Mouse (Mus musculus) c-Kit-positive CD71-positive TER-119-negative erythroid progenitor cells, embryonic 14.5 days (primary cell): ENCODE results near the gene Rpl18a.

ENCODE experiments used
- DNase-seq: peaks from one replicate; pipeline ENCODE4 v3.0.0-alpha.2; 2013; ENCODE audit warnings: low read depth

Gene Rpl18a

GRCm38 (mm10) chr8:70880126-70880525 lies 17.1 kb downstream of the Rpl18a start:
- DNase-seq: no peak

- DNase-seq: no peak
Observed at GRCm38 (mm10) chr8:70879500-70879899, 17.7 kb downstream of the Rpl18a start.

DNA sequence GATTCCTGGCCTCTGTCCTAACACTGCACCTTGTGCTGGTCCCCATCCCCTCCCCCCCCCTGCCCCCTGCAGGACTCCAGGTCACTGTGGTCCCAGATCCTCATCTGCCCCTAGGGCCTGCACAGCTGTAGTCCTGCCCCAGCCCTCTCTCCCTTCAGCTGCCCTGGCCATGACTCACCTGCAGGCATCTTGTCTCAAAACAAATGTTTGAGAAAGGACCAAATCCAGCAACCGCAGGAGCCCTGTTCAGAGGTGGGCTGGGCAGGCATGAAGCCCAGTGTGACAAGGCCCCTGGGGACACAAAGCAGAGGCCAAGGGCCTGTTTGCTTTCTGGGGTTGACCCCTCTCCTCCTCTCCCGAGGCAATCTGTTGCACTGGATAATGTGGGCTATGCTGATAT lies 19.0 kb downstream of the Rpl18a start:
- DNase-seq: no peak

DNA sequence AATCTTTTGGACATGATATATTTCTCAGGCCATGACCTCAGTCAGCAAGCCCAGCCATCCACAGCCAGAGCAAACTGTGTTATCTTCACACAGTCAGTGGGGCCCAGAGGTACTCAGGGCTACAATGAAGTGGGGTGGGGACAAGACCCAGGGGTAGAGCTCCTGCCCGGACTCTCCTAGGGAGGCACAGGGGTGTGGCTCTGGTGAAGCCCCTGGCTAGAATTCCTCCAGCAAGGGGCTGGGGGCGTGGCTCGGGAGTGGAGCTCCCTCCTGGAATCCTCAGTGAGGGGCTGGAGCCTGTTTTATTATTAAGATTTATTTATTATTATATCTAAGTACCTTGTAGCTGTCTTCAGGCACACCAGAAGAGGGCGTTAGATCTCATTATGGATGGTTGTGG lies 20.8 kb downstream of the Rpl18a start:
- no peak for DNase-seq

GRCm38 (mm10) chr8:70874441-70874840 lies 22.8 kb downstream of the Rpl18a start:
- DNase-seq: no peak

- peak; percentile 91 for DNase-seq
Observed at GRCm38 (mm10) chr8:70873364-70873985, 23.7 kb downstream of the Rpl18a start, which contains the start of gene Ccdc124. Gene Ccdc124 (minus strand): TSS chr8:70873935.

GRCm38 (mm10) chr8:70872643-70873363 lies 24.4 kb downstream of the Rpl18a start:
- no peak for DNase-seq

DNA sequence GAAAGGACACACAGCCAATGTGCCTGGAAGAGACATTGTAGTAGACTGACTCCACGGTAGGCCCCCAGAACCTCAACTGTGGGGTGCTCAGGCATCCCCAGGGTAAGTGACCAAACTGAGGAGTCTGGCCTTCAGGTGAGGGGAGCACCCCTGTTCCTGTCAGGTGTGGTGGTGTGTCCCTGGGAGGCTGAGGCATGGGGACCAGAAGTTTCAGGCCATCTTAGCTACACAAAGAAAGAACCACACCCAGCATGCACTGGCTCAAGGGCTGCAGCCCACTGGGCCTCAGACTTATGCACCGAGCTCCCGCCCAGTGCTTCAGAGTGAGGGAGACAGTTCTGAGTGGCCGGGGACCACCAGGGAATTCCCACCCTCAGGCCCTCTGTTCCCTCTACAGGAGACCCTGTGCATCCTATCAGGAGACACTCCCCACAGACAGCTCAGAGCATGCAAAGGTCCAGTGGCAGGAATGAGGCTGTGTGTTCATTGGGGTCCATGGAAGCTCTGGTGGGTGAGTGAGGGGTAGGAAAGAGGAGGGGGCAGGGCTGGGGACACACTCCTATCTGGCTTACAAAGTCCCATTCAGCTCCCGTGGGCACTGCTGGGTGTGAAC lies 25.9 kb downstream of the Rpl18a start:
- DNase-seq: no peak

- no peak for DNase-seq
Observed at GRCm38 (mm10) chr8:70869601-70870041, 27.6 kb downstream of the Rpl18a start.

GRCm38 (mm10) chr8:70869199-70869571 lies 28.0 kb downstream of the Rpl18a start:
- DNase-seq: no peak

DNA sequence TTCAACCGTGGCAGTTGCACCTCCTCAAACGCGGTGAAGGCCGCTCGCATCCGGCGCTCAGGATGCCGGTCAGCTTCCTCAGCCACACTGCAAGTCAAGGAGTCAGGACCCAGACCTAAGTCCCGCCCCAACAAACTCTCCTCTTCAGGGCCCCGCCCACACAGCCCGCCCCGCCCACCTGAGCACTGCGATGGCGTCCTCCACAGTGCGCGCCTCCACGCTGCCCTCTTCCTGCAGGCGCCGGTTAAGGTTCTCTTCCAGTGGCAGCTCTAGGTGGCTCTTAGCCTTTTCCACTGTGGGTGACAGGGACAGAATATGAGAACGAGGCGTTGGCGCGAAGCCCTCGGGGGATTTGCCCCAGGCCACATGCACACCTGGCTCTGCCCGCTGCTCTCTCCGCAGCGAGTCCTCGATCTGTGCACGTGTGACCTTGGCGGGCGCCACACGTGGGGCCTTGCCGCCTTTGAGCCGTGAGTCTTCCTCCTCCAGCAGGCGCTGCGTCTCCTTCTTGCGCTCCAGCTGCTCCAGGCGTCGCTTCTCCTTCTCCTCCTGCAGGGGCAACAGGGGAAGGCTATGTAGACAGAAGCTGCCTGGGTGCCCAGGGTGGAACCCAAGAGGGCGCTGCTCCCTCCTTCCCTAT lies 28.5 kb downstream of the Rpl18a start:
- no peak for DNase-seq

- DNase-seq: no peak
Observed at GRCm38 (mm10) chr8:70866566-70866965, 30.6 kb downstream of the Rpl18a start.

GRCm38 (mm10) chr8:70866001-70866520 lies 31.2 kb downstream of the Rpl18a start:
- no peak for DNase-seq

DNA sequence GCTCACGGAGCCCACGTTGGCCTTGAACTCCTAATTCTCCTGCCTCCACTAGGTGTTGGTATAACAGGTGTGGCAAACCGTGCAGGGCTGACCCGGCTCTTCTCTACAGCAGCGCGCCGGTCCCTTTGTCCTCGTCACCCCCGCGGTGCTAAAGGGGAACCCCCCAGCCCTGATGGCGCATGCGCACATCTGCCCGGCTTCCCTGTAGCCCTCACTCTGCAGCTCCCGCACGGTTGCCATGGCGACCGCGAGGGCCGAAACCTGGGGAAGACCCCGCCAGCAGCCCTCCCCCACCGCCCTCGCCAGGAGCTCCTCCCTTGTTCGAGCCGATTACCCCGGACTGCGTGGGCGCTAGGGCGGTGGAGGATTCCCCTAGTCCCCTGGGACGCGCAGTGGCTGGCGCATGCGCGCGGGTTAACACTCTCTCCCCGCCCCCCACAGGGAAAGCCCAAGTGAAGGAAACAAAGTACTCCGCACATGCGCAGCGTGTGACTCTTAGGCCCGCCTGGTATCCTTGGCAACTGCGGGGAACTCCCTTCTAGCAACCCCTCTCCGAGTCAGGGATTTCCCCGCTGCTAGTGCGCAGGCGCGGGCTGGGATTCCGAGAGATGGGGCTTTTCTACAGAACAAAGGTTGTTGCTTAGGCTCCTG lies 31.7 kb downstream of the Rpl18a start:
- DNase-seq: peak; percentile 100

DNA sequence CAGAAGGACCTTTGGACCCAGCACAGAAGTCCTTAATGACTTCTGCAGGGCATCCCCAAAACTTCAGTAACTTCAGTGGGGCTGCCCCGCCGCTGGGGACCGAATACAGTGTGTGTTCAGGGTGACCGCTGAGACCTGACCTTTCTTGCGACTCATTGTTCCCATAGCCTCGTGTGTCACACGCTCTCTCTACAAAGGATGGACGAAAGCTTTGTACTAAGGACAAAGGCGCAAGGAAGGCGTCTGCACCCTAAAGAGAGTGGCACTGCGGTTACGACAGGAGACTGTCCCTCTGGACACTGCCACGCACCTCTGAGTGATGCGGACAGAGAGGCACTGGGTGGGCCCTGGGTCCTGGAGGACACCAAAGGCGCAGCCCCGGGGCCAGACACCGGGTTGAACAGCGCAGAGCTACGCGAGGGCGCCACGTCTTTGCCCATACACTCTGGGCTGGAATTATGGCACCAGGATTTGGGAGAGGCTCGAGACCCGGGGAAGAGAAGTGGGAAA lies 32.4 kb downstream of the Rpl18a start:
- no peak for DNase-seq

DNA sequence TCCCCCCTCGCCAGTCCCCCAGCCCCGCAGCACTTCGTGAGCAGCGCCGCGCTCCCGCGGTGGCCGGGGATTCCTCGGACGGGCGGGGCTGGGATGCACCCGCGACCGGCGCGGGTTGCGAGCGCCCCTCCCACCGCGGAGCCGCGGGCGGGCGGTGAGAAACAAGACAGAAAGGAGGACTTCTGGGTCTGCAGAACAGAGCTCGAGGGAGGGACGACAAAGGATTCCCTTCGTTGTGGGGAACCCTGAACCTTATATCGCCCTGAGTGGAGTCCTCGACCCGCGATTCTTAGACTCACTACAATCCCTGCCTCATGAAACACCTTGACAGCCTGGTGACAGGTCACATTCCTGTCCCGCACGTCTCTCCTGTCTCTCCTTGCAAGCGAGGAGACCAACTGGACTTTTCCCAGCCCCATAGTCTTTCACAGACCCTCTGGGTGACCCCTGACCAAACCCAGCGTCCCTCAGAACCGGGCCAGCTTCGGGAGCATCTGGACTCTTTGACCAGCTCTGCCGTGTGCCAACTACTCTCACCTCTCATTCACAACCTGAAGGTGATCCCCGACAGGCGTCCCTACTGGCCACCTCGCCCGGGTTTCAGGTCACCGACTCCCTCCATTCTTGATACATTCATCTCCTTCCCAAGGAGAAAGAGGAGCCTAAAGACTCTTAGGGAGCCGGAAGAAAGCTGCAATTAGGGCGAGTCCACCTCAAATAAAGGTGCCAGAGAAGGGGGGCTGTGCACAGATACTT lies 33.1 kb downstream of the Rpl18a start:
- DNase-seq: no peak

DNA sequence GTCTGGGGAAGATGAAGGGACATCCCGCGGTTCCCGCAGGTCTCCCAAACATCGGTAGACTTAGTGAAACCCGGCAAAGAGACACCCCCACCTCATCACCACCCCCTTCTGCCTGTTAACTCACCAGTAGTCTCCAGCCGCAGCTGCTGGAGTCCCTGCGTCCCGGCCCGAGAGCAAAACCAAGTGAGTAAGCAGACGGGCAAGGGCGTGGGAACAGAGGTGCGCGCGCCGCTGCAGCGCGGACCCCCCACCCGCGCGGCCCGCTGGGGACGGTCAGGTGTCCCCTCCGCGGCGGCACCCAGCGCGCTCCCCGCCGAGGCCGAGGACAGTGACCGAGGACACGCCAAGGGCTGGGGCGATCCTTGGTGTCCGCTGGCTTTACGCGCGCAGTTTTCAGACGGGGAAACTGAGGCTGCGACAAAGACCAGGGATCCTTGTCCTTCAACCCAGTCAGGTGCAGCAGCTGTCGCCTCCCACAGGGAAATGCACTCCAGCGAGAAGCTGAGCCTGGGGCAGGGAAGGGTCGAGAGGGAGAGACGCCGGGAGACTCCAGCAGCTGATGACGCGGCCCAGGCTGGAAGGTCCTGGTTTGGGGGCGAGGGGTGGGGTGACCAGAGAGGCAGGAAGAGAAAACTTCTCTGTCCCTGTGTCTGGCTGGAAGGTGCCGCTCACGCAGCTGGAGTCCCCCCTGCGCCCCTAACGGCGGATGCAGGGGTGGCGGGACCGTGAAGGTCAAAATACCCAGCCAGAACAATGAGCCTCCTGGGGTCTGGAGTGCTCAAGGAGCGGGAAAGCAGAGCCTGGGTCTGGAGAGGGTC lies 34.2 kb downstream of the Rpl18a start, which contains the start of gene Kcnn1:
TSS of gene Kcnn1 (minus strand) at position 435 of the 818 bp plus-strand sequence.
- DNase-seq: no peak

GRCm38 (mm10) chr8:70857516-70857915 lies 39.7 kb downstream of the Rpl18a start:
- no peak for DNase-seq

DNA sequence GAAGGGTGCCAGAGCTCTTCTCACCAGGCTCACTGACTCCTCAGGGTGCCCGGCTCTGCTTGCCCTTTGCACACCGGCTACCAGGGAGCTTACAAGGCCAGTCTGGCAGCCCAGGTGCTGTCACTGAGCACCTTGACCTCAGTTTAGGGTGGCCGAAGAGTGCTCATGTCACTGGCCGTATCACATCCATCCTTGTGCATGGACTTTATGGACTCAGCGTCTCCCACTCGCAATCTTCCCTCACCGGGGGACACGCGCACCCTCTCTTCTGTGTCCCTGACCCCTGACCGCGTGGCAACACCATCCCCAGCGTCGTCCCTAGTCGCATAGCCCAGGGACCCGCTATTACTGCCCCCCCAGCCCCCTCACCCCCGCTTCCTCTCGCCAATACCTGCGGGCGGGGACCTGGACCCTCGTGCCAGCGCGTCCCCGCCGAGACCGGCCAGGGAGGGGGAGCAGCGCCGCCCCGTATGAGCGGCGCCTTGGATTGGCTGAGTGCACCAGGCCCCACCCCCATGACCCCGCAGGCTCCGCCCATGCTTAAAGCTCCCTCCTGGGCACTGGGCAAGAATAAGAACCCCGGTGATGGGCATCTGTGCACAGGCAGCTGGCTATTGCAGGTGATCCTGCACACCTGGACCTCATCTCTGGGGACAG lies 40.5 kb downstream of the Rpl18a start:
- DNase-seq: no peak

DNA sequence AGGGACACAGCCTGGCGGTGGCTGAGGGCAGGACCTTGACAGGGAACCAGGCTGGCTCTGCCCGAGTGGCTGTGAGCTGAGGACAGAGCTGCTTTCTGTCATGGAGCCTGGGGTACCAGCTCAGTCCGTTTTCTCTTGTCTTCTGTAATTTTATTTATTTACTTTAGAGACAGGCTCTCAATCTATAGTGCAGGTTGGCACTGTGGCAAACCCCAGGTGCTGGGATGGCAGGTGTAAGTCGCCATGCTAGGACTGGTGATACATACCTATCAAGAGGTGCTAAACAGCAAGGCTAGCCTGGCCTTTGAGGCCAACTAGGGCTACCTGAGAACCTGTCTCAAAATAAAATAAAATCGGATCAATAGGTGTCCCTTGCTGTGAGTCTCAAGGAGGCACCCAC lies 41.2 kb downstream of the Rpl18a start:
- no peak for DNase-seq
